Mouse (Mus musculus): ENCODE measurements around the gene Bex4. TPM values are rescaled to one million over a fixed set of nuclear protein-coding genes. Genes with fewer than 3 reads are reported as not detected.

The Bex4 gene
- total and polyA plus RNA-seq, 3 experiments: not detected

DNA sequence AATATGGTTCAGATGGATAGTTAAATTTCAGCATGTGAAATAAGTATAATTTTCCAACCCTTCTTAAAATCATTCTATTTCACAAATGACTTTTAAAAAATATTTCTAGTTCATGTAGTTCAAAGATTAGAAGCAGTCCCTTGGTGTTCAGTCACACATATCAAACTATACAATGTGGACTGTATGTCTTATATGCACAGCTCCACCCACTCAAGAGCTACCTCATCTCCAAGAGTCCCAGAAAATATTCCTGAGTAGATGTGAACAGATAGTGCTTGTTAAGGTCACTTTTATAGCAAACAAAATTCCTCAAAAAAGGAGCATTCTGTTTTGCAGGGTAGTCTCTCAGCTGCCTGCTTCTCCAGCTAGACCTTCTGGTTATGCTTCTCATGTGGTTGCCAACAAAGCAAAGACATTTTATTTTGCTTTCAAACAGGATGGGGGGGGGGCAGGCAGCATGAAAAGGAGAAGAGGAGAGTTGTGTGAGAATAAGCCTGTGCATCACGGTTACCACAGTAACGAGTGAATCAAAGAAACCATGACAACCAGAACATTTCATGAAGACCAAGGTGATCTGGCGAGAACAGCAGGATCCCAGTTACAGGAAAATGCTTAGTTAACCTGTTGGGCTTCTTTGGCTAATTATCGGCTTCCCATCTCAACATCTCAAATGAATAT, 34.6 kb upstream of the Bex4 start:
- Histone ChIP-seq H3K4me3 (replicated peaks in 1 of 3; ENCODE audit: low read depth in 2 of 3, low read length in 2 of 3, poor library complexity in 1 of 3) (no peak overlapping the region), H3K9ac (ENCODE audit: insufficient read depth, low read depth) (no peak overlapping the region), H3K4me1 (ENCODE audit: control insufficient read depth in 1 of 2, insufficient read depth in 2 of 2) (no peaks in the 10 kb centered on the region), H3K9me3 (replicated peaks; ENCODE audit: low read length) (no peaks in the 10 kb centered on the region), H3K79me2 (replicated peaks; ENCODE audit: control insufficient read depth, extremely low read depth, insufficient read depth, poor library complexity, severe bottlenecking) (no peaks in the 10 kb centered on the region), H3K36me3 (replicated peaks in 1 of 2; ENCODE audit: control insufficient read depth in 1 of 2, insufficient read depth in 1 of 2, low read length in 1 of 2) (no peaks in the 10 kb centered on the region), H3K27me3 (replicated peaks) (no peaks in the 10 kb centered on the region), H3K4me2 (ENCODE audit: insufficient read depth, low read depth, poor library complexity, severe bottlenecking) (no peak overlapping the region), H3K27ac (ENCODE audit: insufficient read depth, low read depth) (no peak overlapping the region)
- no peak for DNase-seq (ENCODE audit: extremely low read depth)
- in situ Hi-C loops (cut with MboI; ENCODE audit: low pct_ligation_motif_present, low pct_unique_long_range_greater_than_20kb, low sequenced_read_pairs) (no loop called here), dilution Hi-C loops (cut with MboI; ENCODE audit: extremely low pct_ligation_motif_present, extremely low pct_unique_long_range_greater_than_20kb, low sequenced_read_pairs) (no loop called here)
- TF ChIP-seq MXI1 (IDR thresholded peaks at IDR 0.05; ENCODE audit: low read depth, low read length) (no peak), ZNF384 (IDR thresholded peaks at IDR 0.05; ENCODE audit: low read depth, low read length) (no peak), GABPA (IDR thresholded peaks at IDR 0.05; ENCODE audit: insufficient replicate concordance, low read depth, low read length) (no peak), RAD21 (IDR thresholded peaks at IDR 0.05; ENCODE audit: low read depth, low read length) (no peak), ZKSCAN1 (IDR thresholded peaks at IDR 0.05; ENCODE audit: borderline replicate concordance, low read depth, low read length) (no peak), ELF1 (IDR thresholded peaks at IDR 0.05; ENCODE audit: low read depth, low read length) (no peak), IRF4 (IDR thresholded peaks at IDR 0.05; ENCODE audit: low read depth, low read length) (no peak), CHD2 (IDR thresholded peaks at IDR 0.05; ENCODE audit: low read length) (no peak), ZMIZ1 (IDR thresholded peaks at IDR 0.05; ENCODE audit: low read depth, low read length) (no peak), ZC3H11A (IDR thresholded peaks at IDR 0.05; ENCODE audit: low read depth, low read length) (no peak), JUN (IDR thresholded peaks at IDR 0.05; ENCODE audit: insufficient read depth, low read depth, low read length) (no peak)

GRCm38 (mm10) chrX:136104724-136105088, 34.1 kb upstream of the Bex4 start:
- dilution Hi-C loops (cut with MboI; ENCODE audit: extremely low pct_ligation_motif_present, extremely low pct_unique_long_range_greater_than_20kb, low sequenced_read_pairs): no loop called here

More at GRCm38 (mm10) chrX:136104724-136105088, 34.1 kb upstream of the Bex4 start:
- in situ Hi-C loops (cut with MboI; ENCODE audit: low pct_ligation_motif_present, low pct_unique_long_range_greater_than_20kb, low sequenced_read_pairs): no loop called here
- no peaks in the 10 kb centered on the region for H3K27me3 ChIP-seq (replicated peaks)
- H3K4me1 ChIP-seq (ENCODE audit: control insufficient read depth in 1 of 2, insufficient read depth in 2 of 2): no peaks in the 10 kb centered on the region
- H3K36me3 ChIP-seq (replicated peaks in 1 of 2; ENCODE audit: control insufficient read depth in 1 of 2, insufficient read depth in 1 of 2, low read length in 1 of 2): no peaks in the 10 kb centered on the region
- no peaks in the 10 kb centered on the region for H3K79me2 ChIP-seq (replicated peaks; ENCODE audit: control insufficient read depth, extremely low read depth, insufficient read depth, poor library complexity, severe bottlenecking)
- no peak for TF ChIP-seq MXI1 (IDR thresholded peaks at IDR 0.05; ENCODE audit: low read depth, low read length)
- no peak for TF ChIP-seq PAX5 (IDR thresholded peaks at IDR 0.05; ENCODE audit: low read length)
- no peak for TF ChIP-seq JUN (IDR thresholded peaks at IDR 0.05; ENCODE audit: insufficient read depth, low read depth, low read length)
- no peak for TF ChIP-seq CHD1 (IDR thresholded peaks at IDR 0.05; ENCODE audit: low read depth, low read length)
- no peak for TF ChIP-seq POLR2A (IDR thresholded peaks at IDR 0.05; ENCODE audit: low read depth, low read length)
- no peak for TF ChIP-seq ZNF384 (IDR thresholded peaks at IDR 0.05; ENCODE audit: low read depth, low read length)
- no peak for TF ChIP-seq USF1 (IDR thresholded peaks at IDR 0.05; ENCODE audit: low read depth, low read length)
- TF ChIP-seq KAT2A (IDR thresholded peaks at IDR 0.05; ENCODE audit: insufficient replicate concordance, low read length): no peak
- TF ChIP-seq POLR2AphosphoS2 (IDR thresholded peaks at IDR 0.05; ENCODE audit: low read depth, low read length): no peak
- TF ChIP-seq RCOR1 (conservative IDR thresholded peaks at IDR 0.05; ENCODE audit: low read depth, low read length): no peak
- TF ChIP-seq ZC3H11A (IDR thresholded peaks at IDR 0.05; ENCODE audit: low read depth, low read length): no peak
- TF ChIP-seq ZKSCAN1 (IDR thresholded peaks at IDR 0.05; ENCODE audit: borderline replicate concordance, low read depth, low read length): no peak
- no peak for TF ChIP-seq MYC (IDR thresholded peaks at IDR 0.05; ENCODE audit: low read depth, low read length)
- no peak for TF ChIP-seq BHLHE40 (IDR thresholded peaks at IDR 0.05; ENCODE audit: low read depth, low read length)
- no peak for DNase-seq (ENCODE audit: extremely low read depth)
- H3K4me2 ChIP-seq (ENCODE audit: insufficient read depth, low read depth, poor library complexity, severe bottlenecking): no peak overlapping the region
- H3K9me3 ChIP-seq (replicated peaks; ENCODE audit: low read length): no peaks in the 10 kb centered on the region
- no peak overlapping the region for H3K9ac ChIP-seq (ENCODE audit: insufficient read depth, low read depth)
- no peak overlapping the region for H3K27ac ChIP-seq (ENCODE audit: insufficient read depth, low read depth)
- no peak overlapping the region for H3K4me3 ChIP-seq (replicated peaks in 1 of 3; ENCODE audit: low read depth in 2 of 3, low read length in 2 of 3, poor library complexity in 1 of 3)
